Mouse (Mus musculus) heart, embryonic 10.5 days (tissue): ENCODE data around the gene Luc7l3. TPM values are rescaled to one million over a fixed set of nuclear protein-coding genes. Genes with fewer than 3 reads are reported as not detected.

Source experiments
- DNase-seq: peaks from one replicate; pipeline ENCODE4 v3.0.0-alpha.2; 2017; ENCODE audit warnings: low spot score
- H3K27ac ChIP-seq: fragments of 300-500 bp; sonication (generic); 2 replicates; pipeline ENCODE4 v1.5.1; 2016; ENCODE audit warnings: mild to moderate bottlenecking
- H3K27me3 ChIP-seq: fragments of 300-500 bp; sonication (generic); 2 replicates; pipeline ENCODE4 v1.6.1; 2016; ENCODE audit warnings: mild to moderate bottlenecking; ENCODE audit not compliant: poor library complexity, insufficient read depth, severe bottlenecking
- H3K36me3 ChIP-seq: fragments of 300-500 bp; sonication (generic); 2 replicates; pipeline ENCODE4 v1.6.1; 2016; ENCODE audit warnings: mild to moderate bottlenecking, moderate library complexity
- H3K4me1 ChIP-seq: fragments of 300-500 bp; sonication (generic); 2 replicates; pipeline ENCODE4 v1.6.1; 2016; ENCODE audit warnings: mild to moderate bottlenecking
- H3K4me3 ChIP-seq: fragments of 300-500 bp; sonication (generic); 2 replicates; pipeline ENCODE4 v1.5.1; 2016; ENCODE audit warnings: mild to moderate bottlenecking, moderate library complexity
- H3K9me3 ChIP-seq: fragments of 300-500 bp; sonication (generic); 2 replicates; pipeline ENCODE4 v1.6.1; 2016; ENCODE audit warnings: mild to moderate bottlenecking, moderate library complexity
- WGBS: fragments of 180-500 bp; shearing (Covaris S2); methylation state at CpG from one replicate; pipeline ENCODE4 v1.1.7; 2016; 5-methylcytosine and 5-hydroxymethylcytosine counted together
- polyA plus RNA-seq: library from polyadenylated mRNA; unstranded; fragments of >200 nt; fragmentation: Nextera tagmentation; extraction: Ambion mirVana; gene quantifications from 2 replicates; pipeline ENCODE4 v1.2.1, GENCODE M21; 2016

Luc7l3 gene
- polyA plus RNA-seq, 1 experiment from 2014 or later, result 93.4 TPM

DNA sequence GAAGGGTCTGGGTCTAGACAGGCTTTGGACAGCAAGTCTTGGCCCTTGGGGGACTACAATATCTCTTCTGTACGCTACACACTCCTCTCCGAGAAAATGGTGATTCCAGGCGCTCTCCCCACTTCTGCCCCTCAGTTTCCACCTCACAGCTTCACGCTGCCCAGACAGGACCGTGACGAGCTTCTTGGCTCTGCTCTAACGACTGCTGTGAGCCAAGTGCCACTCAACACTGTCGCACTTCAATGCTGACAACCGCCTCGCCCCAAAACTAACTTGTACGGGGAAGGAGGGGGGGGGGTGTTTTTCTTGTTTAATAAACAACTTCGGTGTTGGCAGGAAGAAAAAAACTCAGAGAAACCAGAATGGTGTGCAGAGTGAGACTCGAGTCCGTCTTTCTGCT lies 63.8 kb downstream of the Luc7l3 start:
- H3K27ac ChIP-seq, result no peak overlapping the region
- 71% methylated on average over 14 of the region's 14 CpGs for WGBS
- H3K9me3 ChIP-seq, result no peaks in the 10 kb centered on the region
- H3K4me3 ChIP-seq, result no peak overlapping the region
- no peaks in the 10 kb centered on the region; the same call in 1 of the 2 replicates for H3K27me3 ChIP-seq
- H3K4me1 ChIP-seq, result 0 out of 2 replicates have a peak, but pooled peaks cover 5% of the 10 kb centered on the region
- no peaks in the 10 kb centered on the region for H3K36me3 ChIP-seq
- DNase-seq, result no peak

- H3K4me1 ChIP-seq, result 0 out of 2 replicates have a peak, but pooled peaks cover 5% of the 10 kb centered on the region
- H3K27me3 ChIP-seq, result no peaks in the 10 kb centered on the region; the same call in 1 of the 2 replicates
- DNase-seq, result no peak
- 75% methylated on average over 5 of the region's 5 CpGs for WGBS
- no peak overlapping the region for H3K27ac ChIP-seq
- no peaks in the 10 kb centered on the region for H3K36me3 ChIP-seq
- H3K9me3 ChIP-seq, result no peaks in the 10 kb centered on the region
- H3K4me3 ChIP-seq, result no peak overlapping the region
Measured at GRCm38 (mm10) chr11:94255733-94256132, 66.1 kb downstream of the Luc7l3 start.

- H3K9me3 ChIP-seq, result no peaks in the 10 kb centered on the region
- H3K27ac ChIP-seq, result no peak overlapping the region
- no peak for DNase-seq
- H3K4me3 ChIP-seq, result no peak overlapping the region
- no peaks in the 10 kb centered on the region for H3K36me3 ChIP-seq
- 86% methylated on average over 10 of the region's 10 CpGs for whole genome bisulfite sequencing
- H3K27me3 ChIP-seq, result no peaks in the 10 kb centered on the region; the same call in 1 of the 2 replicates
- 0 out of 2 replicates have a peak, but pooled peaks cover 5% of the 10 kb centered on the region for H3K4me1 ChIP-seq
Measured at GRCm38 (mm10) chr11:94253691-94254090, 68.1 kb downstream of the Luc7l3 start.

GRCm38 (mm10) chr11:94253156-94253555 lies 68.6 kb downstream of the Luc7l3 start:
- Histone ChIP-seq H3K36me3 (no peaks in the 10 kb centered on the region), H3K9me3 (no peaks in the 10 kb centered on the region), H3K27ac (no peak overlapping the region), H3K4me1 (0 out of 2 replicates have a peak, but pooled peaks cover 5% of the 10 kb centered on the region), H3K4me3 (no peak overlapping the region), H3K27me3 (no peaks in the 10 kb centered on the region; the same call in 1 of the 2 replicates)
- no peak for DNase-seq
- WGBS, result 81% methylated on average over 9 of the region's 9 CpGs

GRCm38 (mm10) chr11:94246789-94247061 lies 75.1 kb downstream of the Luc7l3 start:
- Histone ChIP-seq H3K4me1 (peaks cover 30% of the 10 kb centered on the region), H3K27me3 (peaks cover 29% of the 10 kb centered on the region)

DNA sequence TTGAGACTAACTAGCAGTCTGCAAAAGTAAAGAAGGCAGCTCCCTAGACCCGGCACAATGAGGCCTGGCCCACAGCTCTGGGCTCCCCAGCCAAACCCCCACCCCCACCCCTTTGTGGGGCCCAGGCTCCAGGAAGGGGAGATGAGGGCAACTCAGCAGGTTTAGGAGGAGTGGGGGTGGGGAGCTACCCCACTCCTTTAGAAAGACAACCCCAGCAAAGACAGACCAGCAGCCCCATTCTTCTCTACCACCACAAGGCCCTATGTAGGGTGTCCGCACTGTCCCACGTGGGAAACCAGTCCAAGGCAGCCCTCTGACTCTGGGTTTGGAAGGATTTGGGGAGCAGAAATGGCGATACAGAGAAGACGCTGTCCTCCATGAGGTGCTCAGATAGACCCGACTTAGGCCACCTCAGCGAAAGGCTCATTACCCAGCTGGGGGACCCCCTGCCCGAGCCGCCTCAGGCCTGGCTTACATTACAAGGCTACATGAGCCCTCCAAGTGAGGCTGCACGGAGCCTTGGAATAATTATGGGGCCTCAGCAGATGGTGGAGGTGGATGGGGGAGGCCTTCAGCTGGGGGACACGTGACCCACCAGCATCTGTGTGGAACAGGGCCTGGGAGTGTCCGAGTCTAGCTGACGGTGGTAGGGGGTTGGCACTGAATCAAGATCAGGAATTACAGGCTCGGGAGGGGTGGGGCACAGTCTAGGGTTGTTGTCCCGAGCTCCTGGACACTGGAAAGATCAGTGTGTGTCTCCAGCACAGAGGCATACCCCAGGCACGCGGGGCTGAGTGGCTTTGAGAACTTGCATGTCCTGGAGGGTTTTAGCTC lies 75.6 kb downstream of the Luc7l3 start, which contains the start of gene Wfikkn2:
Wfikkn2 (minus strand) TSS at position 51 of the 834 bp plus-strand sequence.
- 60% methylated on average over 17 of the region's 17 CpGs for WGBS
- Histone ChIP-seq H3K4me1 (peaks cover 30% of the 10 kb centered on the region), H3K4me3 (no peak within 1 kb of the TSS), H3K27me3 (peaks cover 34% of the 10 kb centered on the region), H3K36me3 (no peaks in the 10 kb centered on the region), H3K9me3 (no peaks in the 10 kb centered on the region), H3K27ac (0 out of 2 replicates have a peak within 1 kb of the TSS, but pooled peaks have one; percentile 6)
- DNase-seq, result no peak

More at GRCm38 (mm10) chr11:94246789-94247061, 75.1 kb downstream of the Luc7l3 start:
- Histone ChIP-seq H3K4me3 (no peak overlapping the region), H3K36me3 (no peaks in the 10 kb centered on the region), H3K9me3 (no peaks in the 10 kb centered on the region), H3K27ac (0 out of 2 replicates have a peak overlapping the region, but pooled peaks have one; percentile 6)
- WGBS, result 59% methylated on average over 8 of the region's 8 CpGs
- no peak for DNase-seq

DNA sequence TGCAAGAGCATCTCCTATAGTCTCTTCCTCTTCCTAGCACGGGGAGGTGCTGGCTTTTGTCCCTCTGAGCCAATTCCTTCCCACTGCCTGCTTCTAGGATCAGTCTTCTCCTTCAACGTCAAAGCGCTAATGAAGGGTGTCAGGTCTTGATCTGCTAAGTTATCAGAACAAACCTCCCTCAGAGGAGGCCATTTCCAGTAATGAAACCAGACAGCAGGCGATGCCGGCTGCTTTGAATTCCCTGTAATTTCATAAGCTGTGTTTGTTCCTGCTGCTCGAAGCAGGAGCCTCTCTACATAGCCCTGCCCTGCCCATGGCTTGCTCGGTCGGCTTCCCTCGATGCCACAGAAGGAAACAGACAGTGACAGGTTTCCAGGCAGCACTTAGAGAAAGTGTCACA lies 77.4 kb downstream of the Luc7l3 start:
- Histone ChIP-seq H3K27me3 (peaks cover 42% of the 10 kb centered on the region), H3K36me3 (no peaks in the 10 kb centered on the region), H3K27ac (no peak overlapping the region), H3K9me3 (no peaks in the 10 kb centered on the region), H3K4me1 (peaks cover 34% of the 10 kb centered on the region), H3K4me3 (no peak overlapping the region)
- no peak for DNase-seq
- WGBS, result 58% methylated on average over 9 of the region's 9 CpGs

DNA sequence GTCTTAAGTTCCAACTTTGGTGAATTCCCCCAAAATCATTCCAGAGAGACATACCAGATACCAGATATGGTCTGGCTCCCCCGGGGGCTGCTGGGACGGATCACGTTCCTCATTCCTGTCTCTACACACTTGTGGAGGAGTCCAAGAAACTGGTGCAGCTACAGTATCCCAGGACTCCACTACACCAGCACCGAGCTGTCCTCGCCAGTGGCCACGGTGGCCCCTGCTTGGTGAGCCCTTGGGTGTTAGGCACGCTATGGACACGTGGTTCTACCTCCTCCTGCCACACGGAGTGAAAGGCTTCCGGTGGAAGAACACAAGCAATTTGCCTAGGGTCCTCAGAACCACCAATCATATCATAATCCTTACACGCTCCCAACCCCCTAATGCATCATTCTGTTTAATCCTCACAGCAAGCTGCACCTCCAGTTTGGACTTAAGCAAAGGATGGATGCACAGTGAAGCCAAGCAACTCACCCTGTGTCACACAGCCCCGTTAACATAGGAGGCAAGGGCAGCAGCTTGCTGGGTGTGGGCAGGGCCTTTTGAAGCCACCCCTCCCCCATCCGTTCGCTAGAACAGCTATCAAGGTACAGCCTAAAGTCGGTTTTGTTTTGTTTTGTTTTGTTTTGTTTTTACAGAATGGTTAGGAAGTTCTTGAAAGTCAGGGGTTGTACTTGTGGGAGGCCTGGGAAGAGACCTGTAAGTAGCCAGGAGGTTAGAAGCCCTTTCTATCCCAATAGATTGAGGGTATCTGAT lies 78.2 kb downstream of the Luc7l3 start:
- peaks cover 34% of the 10 kb centered on the region for H3K4me1 ChIP-seq
- DNase-seq, result no peak

DNA sequence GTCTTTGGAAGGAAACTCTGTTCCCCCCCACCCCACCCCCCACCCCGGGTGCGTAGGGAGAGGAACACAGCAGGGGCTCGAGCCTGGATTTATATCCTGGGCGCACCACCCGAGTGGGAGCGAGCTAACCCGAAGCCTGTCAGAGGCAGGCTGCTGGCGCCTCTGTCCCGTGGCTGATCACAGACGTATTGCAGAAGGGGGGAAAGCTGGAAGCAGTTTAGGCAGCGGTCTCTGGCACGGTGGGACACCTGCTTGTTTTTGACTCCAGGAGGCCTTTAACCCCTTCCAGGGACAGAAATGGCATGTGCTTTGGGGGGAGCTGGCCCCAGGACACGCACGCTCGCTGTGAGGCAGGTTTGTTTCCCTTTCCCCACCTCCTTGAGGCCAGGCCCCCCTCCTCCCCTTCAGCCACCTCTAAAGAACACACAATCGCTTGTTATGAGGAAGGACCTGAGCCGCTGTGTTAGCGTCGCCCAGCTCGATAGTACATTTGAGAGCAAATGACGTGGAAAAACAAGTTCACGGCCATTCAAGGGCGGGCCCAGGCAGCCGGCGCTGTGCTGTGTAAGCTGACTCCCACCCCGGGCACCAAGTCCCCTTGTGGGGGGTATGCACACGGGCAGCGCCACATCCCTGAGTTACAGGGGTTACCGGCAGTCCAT lies 78.9 kb downstream of the Luc7l3 start:
- Histone ChIP-seq H3K4me3 (peak overlapping the region; percentile 59), H3K27ac (peak overlapping the region; percentile 87), H3K36me3 (no peaks in the 10 kb centered on the region), H3K9me3 (no peaks in the 10 kb centered on the region), H3K4me1 (peaks cover 34% of the 10 kb centered on the region), H3K27me3 (peaks cover 42% of the 10 kb centered on the region)
- no peak for DNase-seq
- WGBS, result 3% methylated on average over 29 of the region's 29 CpGs

More for the DNA sequence above, 78.2 kb downstream of the Luc7l3 start:
- Histone ChIP-seq H3K27ac (peak overlapping the region; percentile 87), H3K4me3 (peak overlapping the region; percentile 59), H3K9me3 (no peaks in the 10 kb centered on the region), H3K27me3 (peaks cover 42% of the 10 kb centered on the region), H3K36me3 (no peaks in the 10 kb centered on the region)
- 23% methylated on average over 15 of the region's 15 CpGs for whole genome bisulfite sequencing

DNA sequence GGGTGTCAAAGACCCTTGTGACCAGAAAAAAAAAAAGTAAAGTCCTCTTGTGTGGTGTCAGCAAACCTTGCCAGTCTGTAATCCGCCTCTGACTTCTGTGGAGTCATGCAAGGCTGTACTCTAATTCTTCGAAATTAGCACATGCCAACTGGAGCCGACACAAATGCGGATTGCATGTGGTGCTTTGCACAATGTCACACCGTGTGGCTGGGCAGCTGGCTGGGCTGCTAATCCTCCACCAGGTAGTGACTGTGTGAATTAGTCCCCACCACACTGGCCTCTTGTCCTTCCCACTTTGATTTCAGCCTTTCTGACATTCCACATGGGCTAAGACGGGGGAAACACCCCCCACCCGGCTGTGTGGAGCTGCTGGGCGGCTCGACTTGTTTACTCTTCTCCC lies 82.1 kb downstream of the Luc7l3 start:
- Histone ChIP-seq H3K9me3 (no peaks in the 10 kb centered on the region), H3K27me3 (peaks cover 32% of the 10 kb centered on the region), H3K27ac (no peak overlapping the region), H3K4me3 (no peak overlapping the region), H3K36me3 (no peaks in the 10 kb centered on the region), H3K4me1 (peaks cover 32% of the 10 kb centered on the region)
- no peak for DNase-seq
- WGBS, result 39% methylated on average over 9 of the region's 9 CpGs

GRCm38 (mm10) chr11:94238786-94239185 lies 83.0 kb downstream of the Luc7l3 start:
- no peak overlapping the region for H3K27ac ChIP-seq
- WGBS, result 89% methylated on average over 8 of the region's 8 CpGs
- peaks cover 24% of the 10 kb centered on the region; the same call in 1 of the 2 replicates for H3K27me3 ChIP-seq
- H3K36me3 ChIP-seq, result no peaks in the 10 kb centered on the region
- H3K9me3 ChIP-seq, result no peaks in the 10 kb centered on the region
- no peak for DNase-seq
- H3K4me3 ChIP-seq, result no peak overlapping the region
- H3K4me1 ChIP-seq, result peaks cover 37% of the 10 kb centered on the region
